Mouse (Mus musculus): ENCODE data around the gene Nasp. TPM values are rescaled to one million over a fixed set of nuclear protein-coding genes. Genes with fewer than 3 reads are reported as not detected.

The Nasp gene
- total RNA-seq (2023): 64.6 to 72.9 TPM (median 68.7 TPM) in 4 replicates

GRCm38 (mm10) chr4:116627722-116628662 is at the start of gene Nasp:
Gene Nasp, minus strand, starts transcription at chr4:116627941.

GRCm38 (mm10) chr4:116650924-116651796 is 23.4 kb upstream of the Nasp start, which contains the start of gene Akr1a1:
Gene Akr1a1, minus strand, starts transcription at chr4:116651680.

DNA sequence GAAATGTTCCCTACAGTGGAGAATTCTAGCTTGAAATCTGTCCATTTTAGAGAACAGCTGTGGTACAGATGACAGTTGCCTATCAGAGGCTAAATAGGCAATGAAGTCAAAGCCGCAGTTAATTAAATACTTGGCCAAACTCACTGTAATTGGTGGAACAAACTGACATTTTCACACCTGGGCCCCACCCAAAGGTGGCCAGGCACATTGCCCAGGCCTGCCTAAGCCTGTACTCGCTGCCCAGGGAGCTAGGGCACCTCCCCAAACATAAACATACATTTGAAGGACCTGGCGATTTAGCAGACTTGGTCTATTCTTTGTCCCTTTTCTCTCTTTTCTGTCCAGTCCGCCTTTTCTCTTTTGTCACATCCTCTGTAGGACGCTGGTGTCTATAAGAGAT is 31.4 kb downstream of the Nasp start, which contains the start of gene Ccdc17:
Gene Ccdc17 (plus strand): TSS at position 276 of the 400 bp plus-strand sequence.

GRCm38 (mm10) chr4:116557306-116558121 is 70.2 kb downstream of the Nasp start, which contains the start of gene Gpbp1l1:
Gene Gpbp1l1, plus strand, starts transcription at chr4:116557658.

DNA sequence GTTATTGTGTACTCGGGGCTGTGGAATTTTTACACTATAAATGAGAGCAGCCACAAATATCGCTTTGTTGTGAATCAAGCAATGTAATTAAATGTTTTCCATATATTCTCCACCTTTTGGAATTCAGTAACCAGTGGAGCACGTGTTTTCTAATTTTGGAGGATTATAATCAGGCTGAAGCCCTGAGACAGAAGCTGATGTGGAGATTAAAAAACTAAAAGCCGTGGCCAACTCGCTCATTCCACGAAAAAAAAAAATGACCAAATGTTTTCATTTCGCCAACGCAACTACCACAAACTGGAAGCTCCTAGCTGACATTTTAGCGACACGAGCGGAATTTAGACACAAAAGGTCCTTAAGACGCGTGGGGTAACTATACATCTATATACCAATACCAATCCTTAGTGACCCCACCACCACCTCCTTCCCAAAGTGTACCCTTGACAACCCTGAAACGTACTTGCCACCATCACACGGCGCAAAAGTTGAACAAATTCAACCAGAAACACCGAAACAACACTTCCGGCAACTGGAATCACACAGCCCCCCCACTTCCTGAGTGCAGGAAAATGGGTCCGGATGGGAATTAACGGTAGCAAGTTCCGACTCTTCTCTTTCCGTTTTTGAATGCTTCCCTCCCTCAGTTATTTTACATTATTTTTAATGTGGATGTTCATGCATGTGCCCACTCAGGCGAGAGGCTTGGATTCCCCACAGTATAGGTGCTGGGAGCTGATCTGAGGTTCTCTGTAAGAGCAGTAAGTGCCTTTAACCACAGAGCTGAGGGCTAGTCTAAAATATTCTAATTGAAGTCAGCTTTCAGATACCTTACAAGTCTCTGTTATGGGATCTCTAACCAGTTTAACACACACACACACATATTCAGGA is 72.1 kb downstream of the Nasp start, which contains the start of gene Tmem69:
Gene Tmem69 (minus strand): TSS at position 524 of the 888 bp plus-strand sequence.

Other genes starting within 250 kb of the Nasp start
- gene Mast2, start 163.8 kb downstream of the Nasp start, total RNA-seq (2023): 32.6 to 36.2 TPM (median 34.6 TPM) in 4 replicates
- gene Ipp, start 120.4 kb downstream of the Nasp start, total RNA-seq (2023): 12.5 to 15.4 TPM (median 14.5 TPM) in 4 replicates
- gene Tmem69, start 72.0 kb downstream of the Nasp start, total RNA-seq (2023): 10.7 to 11.1 TPM (median 10.9 TPM) in 4 replicates
- gene Gpbp1l1, start 70.3 kb downstream of the Nasp start, total RNA-seq (2023): 83.2 to 97.4 TPM (median 87.2 TPM) in 4 replicates
- 17.6 to 22.3 TPM (median 18.6 TPM) in 4 replicates for gene Ccdc17, start 31.3 kb downstream of the Nasp start, total RNA-seq (2023)
- 168 to 183 TPM (median 175 TPM) in 4 replicates for gene Akr1a1, start 23.7 kb upstream of the Nasp start, total RNA-seq (2023)
- gene Prdx1, start 57.6 kb upstream of the Nasp start, total RNA-seq (2023): 156 to 175 TPM (median 166 TPM) in 4 replicates
- 3.4 to 7.5 TPM (median 5.3 TPM) in 4 replicates for gene Mmachc, start 80.5 kb upstream of the Nasp start, total RNA-seq (2023)
- gene Ccdc163, start 80.6 kb upstream of the Nasp start, total RNA-seq (2023): 16.2 to 32.2 TPM (median 20.9 TPM) in 4 replicates
- 10.7 to 12.8 TPM (median 12.6 TPM) in 4 replicates for gene Tesk2, start 93.0 kb upstream of the Nasp start, total RNA-seq (2023)
- 44.6 to 53.4 TPM (median 47.2 TPM) in 4 replicates for gene Toe1, start 179.7 kb upstream of the Nasp start, total RNA-seq (2023)
- 17.0 to 26.9 TPM (median 20.9 TPM) in 4 replicates for gene Mutyh, start 179.8 kb upstream of the Nasp start, total RNA-seq (2023)
- not detected in 4 replicates for gene Hpdl, start 193.8 kb upstream of the Nasp start, total RNA-seq (2023)
- not detected in 4 replicates for gene Zswim5, start 249.4 kb upstream of the Nasp start, total RNA-seq (2023)

All from B cell, adult 62 days (primary cell).